Mouse (Mus musculus): ENCODE data around the gene Olfr723. TPM values are rescaled to one million over a fixed set of nuclear protein-coding genes. Genes with fewer than 3 reads are reported as not detected.
"Not testable (repeated sequence)": the region's sequence is repeated elsewhere in the genome, so short reads cannot be mapped to it uniquely, and the experiment has no call there.

Gene Olfr723
- not detected in 2 replicates for polyA plus RNA-seq (2015; fragmentation: Nextera tagmentation; extraction: Ambion mirVana)

DNA sequence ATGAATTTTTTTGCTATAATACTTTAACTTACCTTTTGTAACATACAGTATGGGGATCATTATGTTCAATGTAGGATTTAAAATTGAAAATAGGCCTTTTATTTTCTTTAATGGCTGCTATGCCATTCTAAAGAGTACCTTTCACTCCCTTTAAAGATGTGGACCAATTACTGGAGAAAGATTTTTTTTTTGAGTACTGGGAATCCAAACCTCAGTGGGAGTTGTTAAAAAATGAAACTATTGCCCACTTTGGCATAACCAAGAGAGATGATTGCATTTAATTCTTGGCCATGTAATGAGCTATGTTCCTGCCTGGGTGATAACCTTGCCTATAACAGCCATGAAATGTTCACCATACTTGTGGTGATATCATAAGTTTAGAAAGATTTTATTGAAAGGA, at the start of gene Olfr723:
Gene Olfr723 (minus strand): TSS at position 101 of the 400 bp plus-strand sequence.
- H3K9ac ChIP-seq (ENCODE audit: low read depth, low read length); H3K4me1 ChIP-seq (ENCODE audit: control insufficient read depth, insufficient read depth, low read length); H3K27me3 ChIP-seq (replicated peaks; ENCODE audit: control insufficient read depth, insufficient read depth, low read length); H3K4me3 ChIP-seq (ENCODE audit: low read length); ATAC-seq; H3K27ac ChIP-seq (ENCODE audit: low read length); H3K9me3 ChIP-seq (ENCODE audit: control insufficient read depth, low read length); H3K4me2 ChIP-seq (ENCODE audit: low read depth, low read length); H3K36me3 ChIP-seq (ENCODE audit: control insufficient read depth, insufficient read depth, low read length): not testable (repeated sequence)

DNA sequence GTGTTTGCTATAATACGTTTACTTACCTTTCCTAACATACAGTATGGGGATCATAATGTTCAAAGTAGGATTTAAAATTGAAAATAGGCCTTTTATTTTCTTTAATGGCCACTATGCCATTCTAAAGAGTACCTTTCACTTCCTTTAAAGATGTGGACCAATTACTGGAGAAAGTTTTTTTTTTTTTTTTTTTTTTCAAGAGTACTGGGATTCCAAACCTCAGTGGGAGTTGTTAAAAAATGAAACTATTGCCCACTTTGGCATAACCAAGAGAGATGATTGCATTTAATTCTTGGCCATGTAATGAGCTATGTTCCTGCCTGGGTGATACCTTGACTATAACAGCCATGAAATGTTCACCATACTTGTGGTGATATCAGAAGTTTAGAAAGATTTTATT, 31.6 kb upstream of the Olfr723 start, which contains the start of gene Olfr724:
Gene Olfr724 (minus strand): TSS at position 101 of the 400 bp plus-strand sequence.
- H3K27ac ChIP-seq (ENCODE audit: low read length); H3K4me3 ChIP-seq (ENCODE audit: low read length); H3K4me1 ChIP-seq (ENCODE audit: control insufficient read depth, insufficient read depth, low read length); H3K27me3 ChIP-seq (replicated peaks; ENCODE audit: control insufficient read depth, insufficient read depth, low read length); ATAC-seq; H3K9ac ChIP-seq (ENCODE audit: low read depth, low read length); H3K36me3 ChIP-seq (ENCODE audit: control insufficient read depth, insufficient read depth, low read length); H3K4me2 ChIP-seq (ENCODE audit: low read depth, low read length); H3K9me3 ChIP-seq (ENCODE audit: control insufficient read depth, low read length): not testable (repeated sequence)
- 75% methylated on average over 1 of the region's 1 CpGs for WGBS

- H3K4me1 ChIP-seq (ENCODE audit: control insufficient read depth, insufficient read depth, low read length): no peaks in the 10 kb centered on the region
- ATAC-seq: no peak
- H3K27me3 ChIP-seq (replicated peaks; ENCODE audit: control insufficient read depth, insufficient read depth, low read length): no peaks in the 10 kb centered on the region
- no peaks in the 10 kb centered on the region for H3K9me3 ChIP-seq (ENCODE audit: control insufficient read depth, low read length)
- H3K4me3 ChIP-seq (ENCODE audit: low read length): no peak overlapping the region
- H3K9ac ChIP-seq (ENCODE audit: low read depth, low read length): no peak overlapping the region
- no peak overlapping the region for H3K27ac ChIP-seq (ENCODE audit: low read length)
- no peak overlapping the region for H3K4me2 ChIP-seq (ENCODE audit: low read depth, low read length)
- 34% methylated on average over 2 of the region's 2 CpGs for WGBS
- H3K36me3 ChIP-seq (ENCODE audit: control insufficient read depth, insufficient read depth, low read length): no peaks in the 10 kb centered on the region
Observed at GRCm38 (mm10) chr14:49955890-49956289, 24.3 kb upstream of the Olfr723 start.

- H3K4me2 ChIP-seq (ENCODE audit: low read depth, low read length): no peak within 1 kb of the TSS
- ATAC-seq: no peak
- no peak within 1 kb of the TSS for H3K4me3 ChIP-seq (ENCODE audit: low read length)
- H3K9me3 ChIP-seq (ENCODE audit: control insufficient read depth, low read length): no peaks in the 10 kb centered on the region
- no peak within 1 kb of the TSS for H3K9ac ChIP-seq (ENCODE audit: low read depth, low read length)
- H3K4me1 ChIP-seq (ENCODE audit: control insufficient read depth, insufficient read depth, low read length): no peaks in the 10 kb centered on the region
- no peaks in the 10 kb centered on the region for H3K36me3 ChIP-seq (ENCODE audit: control insufficient read depth, insufficient read depth, low read length)
- H3K27me3 ChIP-seq (replicated peaks; ENCODE audit: control insufficient read depth, insufficient read depth, low read length): no peaks in the 10 kb centered on the region
- H3K27ac ChIP-seq (ENCODE audit: low read length): no peak within 1 kb of the TSS
Observed at GRCm38 (mm10) chr14:49901899-49902298, 29.7 kb downstream of the Olfr723 start, which contains the start of gene Olfr722. Gene Olfr722 (minus strand): TSS chr14:49901999.

Other genes starting within 250 kb of the Olfr723 start
- 13.3 and 14.6 TPM in 2 replicates for gene Armh4, start 148.4 kb downstream of the Olfr723 start, polyA plus RNA-seq (2015; fragmentation: Nextera tagmentation; extraction: Ambion mirVana)
- gene Olfr722, start 29.8 kb downstream of the Olfr723 start, polyA plus RNA-seq (2015; fragmentation: Nextera tagmentation; extraction: Ambion mirVana): not detected in 2 replicates
- not detected in 2 replicates for gene Olfr724, start 31.5 kb upstream of the Olfr723 start, polyA plus RNA-seq (2015; fragmentation: Nextera tagmentation; extraction: Ambion mirVana)
- not detected in 2 replicates for gene Olfr725, start 108.6 kb upstream of the Olfr723 start, polyA plus RNA-seq (2015; fragmentation: Nextera tagmentation; extraction: Ambion mirVana)
- not detected in 2 replicates for gene Olfr726, start 159.2 kb upstream of the Olfr723 start, polyA plus RNA-seq (2015; fragmentation: Nextera tagmentation; extraction: Ambion mirVana)
- not detected in 2 replicates for gene Olfr727, start 191.4 kb upstream of the Olfr723 start, polyA plus RNA-seq (2015; fragmentation: Nextera tagmentation; extraction: Ambion mirVana)
- gene Olfr728, start 210.9 kb upstream of the Olfr723 start, polyA plus RNA-seq (2015; fragmentation: Nextera tagmentation; extraction: Ambion mirVana): not detected in 2 replicates
- gene Olfr729, start 221.1 kb upstream of the Olfr723 start, polyA plus RNA-seq (2015; fragmentation: Nextera tagmentation; extraction: Ambion mirVana): not detected in 2 replicates